Mouse (Mus musculus): ENCODE measurements around the gene Mast4. TPM values are rescaled to one million over a fixed set of nuclear protein-coding genes. Genes with fewer than 3 reads are reported as not detected.

The Mast4 gene
- total RNA-seq, 2 experiments from 2014 or later: 57.3 to 62.4 TPM

GRCm38 (mm10) chr13:102689201-102690090 lies 644.9 kb downstream of the Mast4 start:
- intact Hi-C loops (cut with DNase I): loop anchor here (10.0 kb wide), 1 partner anchor 975 kb away; no protein-coding TSS in a partner anchor
- DNase-seq (ENCODE audit: extremely low spot score in 1 of 2, low spot score in 2 of 2): no peak
- no peak overlapping the region for H3K27ac ChIP-seq
- no peak overlapping the region for H3K4me3 ChIP-seq
- no peak for TF ChIP-seq CTCF (IDR thresholded peaks at IDR 0.05)

GRCm38 (mm10) chr13:102688121-102688520 lies 646.2 kb downstream of the Mast4 start:
- intact Hi-C loops (cut with DNase I): loop anchor here (10.0 kb wide), 1 partner anchor 977 kb away; no protein-coding TSS in a partner anchor
- no peak for DNase-seq (ENCODE audit: extremely low spot score in 1 of 2, low spot score in 2 of 2)
- no peak for TF ChIP-seq CTCF (IDR thresholded peaks at IDR 0.05)

DNA sequence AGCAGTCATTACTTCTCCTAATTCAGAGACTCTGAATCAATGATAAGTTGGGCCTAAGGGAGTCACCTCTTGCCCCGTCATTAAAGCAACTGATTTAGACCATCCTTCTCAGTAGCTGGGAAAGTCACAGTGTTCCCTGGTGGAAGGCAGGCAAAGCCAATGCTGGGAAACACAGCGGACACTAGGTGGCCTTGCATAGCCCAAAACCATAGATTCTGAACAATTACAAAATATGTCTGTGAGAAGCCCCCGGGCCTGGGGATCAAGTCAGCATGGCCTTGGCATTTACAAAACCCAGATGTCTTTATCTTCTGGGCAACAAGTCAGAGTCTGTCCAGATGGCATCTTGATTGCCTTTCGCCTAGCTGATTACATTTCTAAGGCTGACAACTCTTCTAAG lies 649.4 kb downstream of the Mast4 start:
- no peak for DNase-seq (ENCODE audit: extremely low spot score in 1 of 2, low spot score in 2 of 2)
- Histone ChIP-seq H3K4me3 (no peak overlapping the region), H3K27ac (no peak overlapping the region)
- intact Hi-C loops (cut with DNase I): loop anchor here (10.0 kb wide), 1 partner anchor 980 kb away; no protein-coding TSS in a partner anchor
- peak; percentile 45 for TF ChIP-seq CTCF (IDR thresholded peaks at IDR 0.05)

More at GRCm38 (mm10) chr13:102688121-102688520, 646.2 kb downstream of the Mast4 start:
- Histone ChIP-seq H3K4me3 (no peak overlapping the region), H3K27ac (no peak overlapping the region)
